Mouse (Mus musculus) liver, embryonic 14.5 days (tissue): ENCODE measurements at regions not wholly inside any gene's neighbourhood (a gene's known extent, or its start where the extent isn't known, plus 50 kb on each side); places are given as distances from the start of the nearest gene placed in this dataset.
A peak's percentile ranks its signal among the peaks of the same experiment; 100 is the strongest.
"Not testable (repeated sequence)": the region's sequence is repeated elsewhere in the genome, so short reads cannot be mapped to it uniquely, and the experiment has no call there.

Source experiments
- ATAC-seq: fragments of 200-750 bp; cut with Nextera tagmentation; 2 replicates; pipeline ENCODE4 v1.8.0; 2017; ENCODE audit warnings: moderate number of reproducible peaks, mild to moderate bottlenecking, moderate library complexity; ENCODE audit not compliant: insufficient read depth
- DNase-seq, 3 experiments: peaks; one replicate each; pipeline ENCODE4 v3.0.0-alpha.2; 2012 to 2013; ENCODE audit warnings: low read depth in 3 of 3, low spot score in 3 of 3
- H3K27ac ChIP-seq: fragments of 300-500 bp; sonication (generic); 2 replicates; pipeline ENCODE4 v1.5.1; 2014; ENCODE audit warnings: moderate library complexity, mild to moderate bottlenecking, control low read depth, inconsistent platforms
- H3K27me3 ChIP-seq: fragments of 300-500 bp; sonication (generic); 2 replicates; pipeline ENCODE4 v1.6.1; 2014; ENCODE audit warnings: mild to moderate bottlenecking, low read length, moderate library complexity; ENCODE audit not compliant: control insufficient read depth, insufficient read depth
- H3K36me3 ChIP-seq: fragments of 300-500 bp; sonication (generic); replicated peaks from 2 replicates; pipeline ENCODE4 v1.6.1; 2014; ENCODE audit warnings: low read depth; ENCODE audit not compliant: control insufficient read depth, insufficient read depth
- H3K4me1 ChIP-seq, 2 experiments: fragments of 200-500 bp in 1 of 2; fragments of 300-500 bp in 1 of 2; sonication (generic) in 1 of 2; replicated peaks; 2 replicates each; pipeline ENCODE4 v1.6.1; 2012 to 2014; ENCODE audit warnings: antibody characterized with exemption in 1 of 2, inconsistent platforms in 1 of 2, low read length in 1 of 2; ENCODE audit not compliant: control insufficient read depth in 2 of 2, insufficient read depth in 2 of 2
- H3K4me2 ChIP-seq: fragments of 300-500 bp; sonication (generic); 2 replicates; pipeline ENCODE4 v1.6.1; 2014; ENCODE audit warnings: low read depth, mild to moderate bottlenecking, control low read depth, moderate library complexity
- H3K4me3 ChIP-seq, 2 experiments: fragments of 200-500 bp in 1 of 2; fragments of 300-500 bp in 1 of 2; sonication (generic) in 1 of 2; 2 replicates each; pipeline ENCODE4 v1.5.1; 2012 to 2014; ENCODE audit warnings: low read depth in 2 of 2, low read length in 2 of 2, mild to moderate bottlenecking in 2 of 2, control low read depth in 1 of 2, inconsistent platforms in 1 of 2, moderate library complexity in 1 of 2; ENCODE audit not compliant: insufficient read depth in 1 of 2
- H3K9ac ChIP-seq: fragments of 300-500 bp; sonication (generic); replicated peaks from 2 replicates; pipeline ENCODE4 v1.6.1; 2014; ENCODE audit warnings: mild to moderate bottlenecking, control low read depth, moderate library complexity
- H3K9me3 ChIP-seq: fragments of 300-500 bp; sonication (generic); 2 replicates; pipeline ENCODE4 v1.6.1; 2016; ENCODE audit warnings: low read length, mixed read lengths; ENCODE audit not compliant: control insufficient read depth
- CTCF ChIP-seq: IDR thresholded peaks from 2 replicates; pipeline ENCODE4 v1.5.1; 2016; ENCODE audit warnings: antibody characterized with exemption, low read depth, control low read depth
- EP300 ChIP-seq: IDR thresholded peaks from 2 replicates; pipeline ENCODE4 v1.6.1; 2016; ENCODE audit warnings: antibody characterized with exemption, low read depth
- WGBS: fragments of 180-500 bp; shearing (Covaris S2); extraction: QIAGEN DNeasy Blood & Tissue Kit; methylation state at CpG from one replicate; pipeline ENCODE4 v1.1.7; 2014; ENCODE audit not compliant: insufficient replicate concordance; 5-methylcytosine and 5-hydroxymethylcytosine counted together

- WGBS = 87% methylated on average over 19 of the region's 19 CpGs
- not testable (repeated sequence) for H3K36me3 ChIP-seq, H3K9me3 ChIP-seq, ATAC-seq, H3K9ac ChIP-seq, H3K4me3 ChIP-seq, H3K4me1 ChIP-seq, H3K4me2 ChIP-seq, H3K27ac ChIP-seq, DNase-seq, H3K27me3 ChIP-seq
Observed at GRCm38 (mm10) chr15:90882349-90882748, 167.4 kb downstream of the Kif21a start.

DNA sequence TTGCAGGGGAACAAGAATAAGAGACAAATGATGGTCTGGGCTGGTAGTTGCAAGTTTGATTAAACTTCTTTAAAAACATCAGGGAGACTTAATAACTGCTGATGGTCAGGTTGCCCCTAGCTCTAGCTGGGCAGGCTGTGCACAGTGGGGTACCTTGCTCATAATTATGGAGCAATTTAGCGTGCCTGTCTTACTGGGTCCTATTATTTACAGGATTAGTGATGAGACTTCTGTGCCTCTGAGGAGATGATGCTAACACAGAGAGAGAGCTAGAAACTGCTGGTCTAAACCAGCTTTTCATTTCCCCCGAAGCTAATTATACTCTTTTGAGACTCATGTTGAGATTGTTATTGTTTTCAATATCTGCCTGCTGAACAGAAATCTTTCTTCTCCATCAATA lies 180.3 kb downstream of the Kif21a start:
- ATAC-seq (no peak), DNase-seq (no peak)
- Histone ChIP-seq H3K4me2 (no peak overlapping the region), H3K9me3 (no peaks in the 10 kb centered on the region), H3K27ac (no peak overlapping the region), H3K9ac (no peak overlapping the region), H3K4me3 (no peak overlapping the region), H3K4me1 (no peaks in the 10 kb centered on the region), H3K36me3 (no peaks in the 10 kb centered on the region), H3K27me3 (no peaks in the 10 kb centered on the region)
- TF ChIP-seq CTCF = no peak
- no peak for TF ChIP-seq EP300
- WGBS = 50% methylated on average over 2 of the region's 2 CpGs

- not testable (repeated sequence) for H3K36me3 ChIP-seq, H3K9ac ChIP-seq, H3K27me3 ChIP-seq, H3K9me3 ChIP-seq, DNase-seq, H3K4me1 ChIP-seq, H3K27ac ChIP-seq, H3K4me3 ChIP-seq, ATAC-seq, H3K4me2 ChIP-seq
- 41% methylated on average over 1 of the region's 4 CpGs for WGBS
Observed at GRCm38 (mm10) chr15:90853763-90854162, 174.5 kb upstream of the Cpne8 start.

- H3K9ac ChIP-seq = no peak overlapping the region
- H3K4me2 ChIP-seq = no peak overlapping the region
- DNase-seq (no peak), ATAC-seq (no peak)
- no peak overlapping the region for H3K27ac ChIP-seq
- H3K4me3 ChIP-seq = no peak overlapping the region
- H3K4me1 ChIP-seq = no peaks in the 10 kb centered on the region
- no peaks in the 10 kb centered on the region for H3K36me3 ChIP-seq
- no peaks in the 10 kb centered on the region for H3K9me3 ChIP-seq
- WGBS = 74% methylated on average over 2 of the region's 2 CpGs
- TF ChIP-seq EP300 (no peak), CTCF (no peak)
- H3K27me3 ChIP-seq = no peaks in the 10 kb centered on the region
Observed at GRCm38 (mm10) chr15:90851991-90852390, 172.8 kb upstream of the Cpne8 start.

DNA sequence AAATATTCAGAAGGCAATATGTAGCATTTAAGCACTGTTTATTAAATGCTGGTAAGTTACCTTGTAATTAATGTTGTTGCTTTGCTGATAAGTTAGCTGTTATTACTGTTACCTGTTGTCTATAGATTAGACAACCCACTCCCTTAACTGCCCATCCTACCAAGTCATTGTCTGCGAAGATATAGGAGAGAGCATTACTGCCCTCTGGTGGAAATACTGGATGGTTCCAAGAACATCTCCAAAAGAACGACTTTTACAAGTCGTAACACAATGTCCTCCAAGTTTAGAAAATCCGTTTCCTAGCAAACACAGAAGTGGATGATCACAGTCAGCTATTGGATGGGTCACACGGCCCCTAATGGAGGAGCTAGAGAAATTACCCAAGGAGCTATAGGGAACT lies 162.2 kb upstream of the Cpne8 start:
- WGBS = 17% methylated on average over 5 of the region's 5 CpGs
- Histone ChIP-seq H3K36me3 (no peaks in the 10 kb centered on the region), H3K27ac (no peak overlapping the region), H3K9ac (no peak overlapping the region), H3K27me3 (no peaks in the 10 kb centered on the region), H3K4me2 (no peak overlapping the region), H3K4me1 (no peaks in the 10 kb centered on the region), H3K4me3 (no peak overlapping the region), H3K9me3 (no peaks in the 10 kb centered on the region)
- ATAC-seq (no peak), DNase-seq (peak in 1 of 3 experiments; percentile 1)
- TF ChIP-seq CTCF (peak; percentile 38; the same call in 1 of the 2 replicates), EP300 (no peak)

DNA sequence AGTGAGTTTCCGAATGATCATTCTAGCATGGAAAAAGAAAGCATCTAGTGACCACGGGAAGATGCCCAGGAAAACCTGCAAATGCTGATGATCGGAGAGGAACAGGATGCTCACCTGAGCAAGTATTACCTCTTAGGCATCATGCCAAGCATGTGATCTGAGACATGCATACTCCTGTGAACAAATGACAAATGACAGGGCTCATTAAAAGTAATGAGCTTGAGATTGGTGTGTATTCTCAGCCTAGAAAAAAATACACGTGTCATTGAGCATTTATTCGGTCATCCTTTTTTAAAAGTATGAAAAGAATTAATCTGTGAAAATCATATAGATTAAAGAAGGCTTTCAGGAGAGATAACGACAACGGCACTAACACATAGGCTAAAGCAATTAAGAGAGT lies 156.4 kb upstream of the Cpne8 start:
- WGBS = 69% methylated on average over 7 of the region's 7 CpGs

More for the DNA sequence above, 156.4 kb upstream of the Cpne8 start:
- H3K27me3 ChIP-seq = no peaks in the 10 kb centered on the region
- no peaks in the 10 kb centered on the region for H3K9me3 ChIP-seq
- TF ChIP-seq CTCF (no peak), EP300 (no peak)
- ATAC-seq (no peak), DNase-seq (no peak)
- H3K27ac ChIP-seq = no peak overlapping the region
- no peaks in the 10 kb centered on the region for H3K4me1 ChIP-seq
- H3K9ac ChIP-seq = no peak overlapping the region
- no peaks in the 10 kb centered on the region for H3K36me3 ChIP-seq
- no peak overlapping the region for H3K4me3 ChIP-seq
- H3K4me2 ChIP-seq = no peak overlapping the region
